Mouse (Mus musculus): ENCODE measurements at regions not wholly inside any gene's neighbourhood (a gene's known extent, or its start where the extent isn't known, plus 50 kb on each side); places are given as distances from the start of the nearest gene placed in this dataset.

- no peak for DNase-seq (ENCODE audit: low spot score)
Observed at GRCm38 (mm10) chr19:28111263-28112180, 100.6 kb upstream of the Rfx3 start.

- DNase-seq (ENCODE audit: low spot score), result no peak
Observed at GRCm38 (mm10) chr19:28095620-28096019, 84.7 kb upstream of the Rfx3 start.

GRCm38 (mm10) chr19:28092252-28092651 is 81.3 kb upstream of the Rfx3 start:
- no peak for DNase-seq (ENCODE audit: low spot score)

- no peak for DNase-seq (ENCODE audit: low spot score)
Observed at GRCm38 (mm10) chr19:28087607-28088546, 76.9 kb upstream of the Rfx3 start.

- no peak for DNase-seq (ENCODE audit: low spot score)
Observed at GRCm38 (mm10) chr19:28070386-28070785, 59.4 kb upstream of the Rfx3 start.
